14 mouse cellular contexts compared by ENCODE assay signal in the genomic region with DNA sequence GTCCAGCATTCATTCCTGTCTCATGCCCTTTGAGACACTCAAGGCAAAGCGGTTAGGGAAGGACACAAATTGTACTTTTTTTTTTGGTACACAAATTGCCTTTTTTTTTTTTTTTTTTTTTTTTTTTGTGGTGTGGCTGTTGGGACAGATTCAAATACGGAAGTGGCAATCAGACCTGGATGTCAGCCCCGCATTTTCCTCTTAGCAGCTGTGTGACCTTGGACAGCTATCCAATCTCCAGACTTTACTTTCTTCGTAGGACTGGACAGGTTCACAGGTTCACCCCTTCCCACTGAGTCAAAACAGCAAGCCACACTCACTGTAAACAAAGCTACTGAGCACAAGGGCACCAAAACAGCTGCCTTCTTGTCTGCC. TPM values are rescaled to one million over a fixed set of nuclear protein-coding genes. Genes with fewer than 3 reads are reported as not detected.
DNase-seq lines count a peak whose midpoint lies in the region; ATAC-seq and TF ChIP-seq lines count a peak whose summit lies in the region.
"Had no signal": no experiment of that assay in that cellular context is flagged by ENCODE, and none has a peak within 500 bp of the region (broad histone marks: within the 10 kb centered on the region; RNA-seq: fewer than 3 reads in every experiment).

No protein-coding gene starts in this region.

- no peak for TF ChIP-seq CTCF in stomach, postnatal 0 days (IDR thresholded peaks at IDR 0.05; ENCODE audit: low read depth)

- peaks cover 36% of the 10 kb centered on the region for H3K4me1 ChIP-seq in liver, embryonic 13.5 days (replicated peaks)
- peaks cover 17% of the 10 kb centered on the region for H3K4me1 ChIP-seq in liver, embryonic 11.5 days (replicated peaks; ENCODE audit: control insufficient read depth, insufficient read depth, low read length)
- H3K4me1 ChIP-seq in stomach, embryonic 15.5 days: peaks cover 19% of the 10 kb centered on the region; the same call in 1 of the 2 replicates
- H3K4me1 ChIP-seq in stomach, postnatal 0 days (replicated peaks; ENCODE audit: control insufficient read depth, insufficient read depth): peaks cover 14% of the 10 kb centered on the region

- H3K4me3 ChIP-seq in liver, embryonic 13.5 days (replicated peaks): no peak overlapping the region
- no peak overlapping the region for H3K4me3 ChIP-seq in liver, embryonic 11.5 days (ENCODE audit: low read depth, low read length)
- no peak overlapping the region for H3K4me3 ChIP-seq in stomach, embryonic 15.5 days (replicated peaks)
- H3K4me3 ChIP-seq in stomach, postnatal 0 days (ENCODE audit: low read depth, low read length): no peak overlapping the region
- H3K4me3 ChIP-seq: embryonic facial prominence, embryonic 12.5 days; liver, embryonic 15.5 days had no signal

- no peaks in the 10 kb centered on the region for H3K36me3 ChIP-seq in liver, embryonic 13.5 days
- H3K36me3 ChIP-seq in liver, embryonic 11.5 days (ENCODE audit: control insufficient read depth, insufficient read depth, low read length): no peaks in the 10 kb centered on the region
- H3K36me3 ChIP-seq in stomach, embryonic 15.5 days: no peaks in the 10 kb centered on the region
- H3K36me3 ChIP-seq in stomach, postnatal 0 days (ENCODE audit: control insufficient read depth, insufficient read depth, low read length): no peaks in the 10 kb centered on the region
- H3K36me3 ChIP-seq: embryonic facial prominence, embryonic 12.5 days; liver, embryonic 15.5 days had no signal

- no peak for ATAC-seq in liver, embryonic 13.5 days (ENCODE audit: low read depth)
- no peak for ATAC-seq in liver, embryonic 11.5 days (replicated peaks; ENCODE audit: low FRiP score)
- no peak for ATAC-seq in stomach, embryonic 15.5 days (ENCODE audit: insufficient read depth, low FRiP score, low read depth)
- ATAC-seq in stomach, postnatal 0 days (ENCODE audit: low FRiP score, low TSS enrichment): no peak
- no peak for ATAC-seq in CD4-positive, CD25-positive, alpha-beta regulatory T cell, adult 4 months

- no peaks in the 10 kb centered on the region for H3K9me3 ChIP-seq in liver, embryonic 13.5 days (replicated peaks)
- H3K9me3 ChIP-seq in liver, embryonic 11.5 days (ENCODE audit: control insufficient read depth, low read length): no peaks in the 10 kb centered on the region
- no peaks in the 10 kb centered on the region for H3K9me3 ChIP-seq in stomach, embryonic 15.5 days
- H3K9me3 ChIP-seq in stomach, postnatal 0 days (ENCODE audit: control insufficient read depth, low read length): no peaks in the 10 kb centered on the region
- H3K9me3 ChIP-seq: embryonic facial prominence, embryonic 12.5 days; liver, embryonic 15.5 days had no signal

- WGBS in liver, embryonic 13.5 days (ENCODE audit: insufficient replicate concordance): 41% methylated on average over 4 of the region's 4 CpGs
- WGBS in liver, embryonic 11.5 days: 42% methylated on average over 4 of the region's 4 CpGs
- WGBS in stomach, embryonic 15.5 days: 43% methylated on average over 4 of the region's 4 CpGs
- WGBS in stomach, postnatal 0 days: 45% methylated on average over 4 of the region's 4 CpGs

- H3K27me3 ChIP-seq in liver, embryonic 13.5 days: no peaks in the 10 kb centered on the region
- H3K27me3 ChIP-seq in liver, embryonic 11.5 days (replicated peaks; ENCODE audit: control insufficient read depth, insufficient read depth, low read length): no peaks in the 10 kb centered on the region
- H3K27me3 ChIP-seq in stomach, embryonic 15.5 days (replicated peaks): no peaks in the 10 kb centered on the region
- H3K27me3 ChIP-seq in stomach, postnatal 0 days (ENCODE audit: control insufficient read depth, insufficient read depth, low read length): no peaks in the 10 kb centered on the region
- H3K27me3 ChIP-seq: embryonic facial prominence, embryonic 12.5 days; liver, embryonic 15.5 days had no signal

- no peak overlapping the region for H3K9ac ChIP-seq in liver, embryonic 13.5 days
- no peak overlapping the region for H3K9ac ChIP-seq in liver, embryonic 11.5 days (ENCODE audit: low read depth, low read length)
- H3K9ac ChIP-seq in stomach, embryonic 15.5 days: no peak overlapping the region
- H3K9ac ChIP-seq in stomach, postnatal 0 days (ENCODE audit: low read length): no peak overlapping the region
- H3K9ac ChIP-seq: embryonic facial prominence, embryonic 12.5 days; liver, embryonic 15.5 days had no signal

- no peak overlapping the region for H3K4me2 ChIP-seq in liver, embryonic 13.5 days
- no peak overlapping the region for H3K4me2 ChIP-seq in liver, embryonic 11.5 days
- no peak overlapping the region for H3K4me2 ChIP-seq in stomach, embryonic 15.5 days
- no peak overlapping the region for H3K4me2 ChIP-seq in stomach, postnatal 0 days (replicated peaks; ENCODE audit: low read depth)
- H3K4me2 ChIP-seq: embryonic facial prominence, embryonic 12.5 days; liver, embryonic 15.5 days had no signal

- H3K27ac ChIP-seq in liver, embryonic 13.5 days: peak overlapping the region; percentile 32; the same call in 1 of the 2 replicates
- H3K27ac ChIP-seq in liver, embryonic 11.5 days (ENCODE audit: low read depth, low read length): no peak overlapping the region
- peak overlapping the region; percentile 46 for H3K27ac ChIP-seq in stomach, embryonic 15.5 days
- no peak overlapping the region for H3K27ac ChIP-seq in stomach, postnatal 0 days (replicated peaks)
- H3K27ac ChIP-seq: embryonic facial prominence, embryonic 12.5 days had no signal

- DNase-seq in cerebellum, adult 11-12 months: peak; percentile 18
- DNase-seq in cerebellum, adult 18-20 months: no peak
- DNase-seq in liver, embryonic 13.5 days: no peak
- no peak for DNase-seq in liver, embryonic 11.5 days (ENCODE audit: low spot score)
- DNase-seq in stomach, postnatal 0 days (ENCODE audit: low spot score): no peak
- no peak for DNase-seq in ovary, postnatal 36 days (ENCODE audit: low spot score)
- DNase-seq: heart, adult 11 months; kidney, adult 11 months; right cerebral cortex, postnatal 25 days; thymus, adult 2 months had no signal

- no peak for TF ChIP-seq EP300 in stomach, postnatal 0 days (optimal IDR thresholded peaks at IDR 0.05)

RNA-seq across cellular contexts. Expression of gene Hpcal1, which starts 57.5 kb away (rescaled TPM):
- 15.7 and 16.0 TPM in 2 replicates for polyA plus RNA-seq in liver, embryonic 13.5 days (2015; fragmentation: Nextera tagmentation; extraction: Ambion mirVana)
- polyA plus RNA-seq in liver, embryonic 11.5 days (2014; fragmentation: Nextera tagmentation; extraction: Ambion mirVana): 30.2 and 31.8 TPM in 2 replicates
- polyA plus RNA-seq in stomach, embryonic 15.5 days (2015; fragmentation: Nextera tagmentation; extraction: Ambion mirVana): 61.0 and 62.7 TPM in 2 replicates
- 61.2 and 62.6 TPM in 2 replicates for polyA plus RNA-seq in stomach, postnatal 0 days (2015; fragmentation: Nextera tagmentation; extraction: Ambion mirVana)
- 10 to 100 TPM; 71.5 to 87.9 TPM for polyA plus RNA-seq in CD4-positive, CD25-positive, alpha-beta regulatory T cell, adult 4 months (2017; shearing (Covaris generic))

Comparison
In these comparisons a context has a peak if more than half of its experiments do, and no peak if none do; other contexts are left out.
1. H3K27ac ChIP-seq: peak in liver, embryonic 13.5 days (single experiment) and stomach, embryonic 15.5 days (single experiment); none in liver, embryonic 11.5 days (single experiment) and stomach, postnatal 0 days (single experiment).